Mouse (Mus musculus) olfactory bulb, adult 2 months (tissue): ENCODE data around the gene Prcd.

Source experiments
- CTCF ChIP-seq: fragments of 200-500 bp; IDR thresholded peaks from 2 replicates; pipeline ENCODE4 v1.5.1; 2012; ENCODE audit warnings: low read depth, mild to moderate bottlenecking, low read length, moderate library complexity; ENCODE audit not compliant: insufficient read depth
- POLR2A ChIP-seq: fragments of 200-500 bp; IDR thresholded peaks from 2 replicates; pipeline ENCODE4 v1.6.1; 2012; ENCODE audit warnings: mild to moderate bottlenecking, low read depth, low read length, moderate library complexity; ENCODE audit not compliant: insufficient read depth

DNA sequence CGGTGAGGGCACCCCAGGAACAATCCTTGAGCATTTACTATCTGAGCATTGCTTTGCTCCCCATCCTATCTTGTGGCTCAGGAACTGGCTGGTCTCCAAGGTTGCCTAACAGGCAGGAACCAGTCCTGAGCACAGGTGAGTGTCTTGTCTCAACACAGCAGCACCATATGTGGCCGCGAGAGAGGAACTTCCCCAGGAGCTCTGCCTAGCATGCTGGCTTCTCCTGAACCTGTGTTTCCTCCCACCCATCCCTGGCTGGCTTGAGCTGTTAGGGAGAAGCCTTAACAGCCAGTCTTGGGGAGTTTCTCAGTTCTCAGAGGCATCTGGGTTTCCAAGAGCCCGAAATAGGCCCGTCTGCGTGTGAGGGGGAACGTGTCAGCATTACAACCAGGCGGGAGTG is 2.0 kb upstream of the Prcd start:
- TF ChIP-seq POLR2A (no peak), CTCF (no peak)
